Mouse (Mus musculus) thymus, adult 2 months (tissue): ENCODE data around the gene Fn3krp. TPM values are rescaled to one million over a fixed set of nuclear protein-coding genes. Genes with fewer than 3 reads are reported as not detected.
A peak's percentile ranks its signal among the peaks of the same experiment; 100 is the strongest.

Source experiments
- DNase-seq: peaks from one replicate; pipeline ENCODE4 v3.0.0; 2021
- H3K27ac ChIP-seq: fragments of 200-500 bp; 2 replicates; pipeline ENCODE4 v1.5.1; 2012; ENCODE audit warnings: low read length, control low read depth; ENCODE audit not compliant: control insufficient read depth, insufficient read depth
- H3K27me3 ChIP-seq: fragments of 200-500 bp; 2 replicates; pipeline ENCODE4 v1.6.1; 2012; ENCODE audit warnings: mild to moderate bottlenecking, low read length, moderate library complexity, mixed read lengths; ENCODE audit not compliant: control insufficient read depth, insufficient read depth
- H3K36me3 ChIP-seq: fragments of 200-500 bp; 2 replicates; pipeline ENCODE4 v1.6.1; 2012; ENCODE audit warnings: mild to moderate bottlenecking, low read length, moderate library complexity; ENCODE audit not compliant: control insufficient read depth, insufficient read depth
- H3K4me1 ChIP-seq: fragments of 200-500 bp; replicated peaks from 2 replicates; pipeline ENCODE4 v1.6.1; 2012; ENCODE audit warnings: low read length; ENCODE audit not compliant: control insufficient read depth, insufficient read depth
- H3K4me3 ChIP-seq: fragments of 200-500 bp; 2 replicates; pipeline ENCODE4 v1.5.1; 2012; ENCODE audit warnings: mild to moderate bottlenecking, low read length, control low read depth, moderate library complexity; ENCODE audit not compliant: control insufficient read depth, insufficient read depth
- CTCF ChIP-seq: fragments of 200-500 bp; IDR thresholded peaks from 2 replicates; pipeline ENCODE4 v1.5.1; 2012; ENCODE audit warnings: mild to moderate bottlenecking, control low read depth, low read length, moderate library complexity, borderline replicate concordance; ENCODE audit not compliant: control insufficient read depth, poor library complexity, insufficient read depth; ENCODE audit errors: extremely low read depth
- POLR2A ChIP-seq: fragments of 200-500 bp; IDR thresholded peaks from 2 replicates; pipeline ENCODE4 v1.6.1; 2012; ENCODE audit warnings: mild to moderate bottlenecking, low read length, control low read depth, moderate library complexity; ENCODE audit not compliant: control insufficient read depth, poor library complexity, insufficient read depth; ENCODE audit errors: extremely low read depth
- WGBS: fragments of 180-500 bp; shearing (Covaris S2); methylation state at CpG from one replicate; pipeline ENCODE4 v1.1.7; 2018; 5-methylcytosine and 5-hydroxymethylcytosine counted together
- polyA plus RNA-seq: library from polyadenylated mRNA; depleted of rRNA; stranded (reverse); fragments of >200 nt; gene quantifications from 2 replicates; pipeline ENCODE4 v1.2.3, GENCODE M21; 2012

Gene Fn3krp
- polyA plus RNA-seq, 1 experiment, result 7.6 TPM

GRCm38 (mm10) chr11:121441653-121442052 lies 20.5 kb downstream of the Fn3krp start:
- Histone ChIP-seq H3K36me3 (no peaks in the 10 kb centered on the region), H3K4me1 (peaks cover 6% of the 10 kb centered on the region), H3K27me3 (no peaks in the 10 kb centered on the region), H3K27ac (no peak overlapping the region), H3K4me3 (no peak overlapping the region)
- TF ChIP-seq POLR2A (no peak), CTCF (no peak)
- no peak for DNase-seq
- 95% methylated on average over 4 of the region's 4 CpGs for WGBS

- H3K27ac ChIP-seq, result no peak overlapping the region
- no peak overlapping the region for H3K4me3 ChIP-seq
- H3K27me3 ChIP-seq, result no peaks in the 10 kb centered on the region
- DNase-seq, result no peak
- no peaks in the 10 kb centered on the region for H3K36me3 ChIP-seq
- peaks cover 6% of the 10 kb centered on the region for H3K4me1 ChIP-seq
- no peak for TF ChIP-seq POLR2A
- TF ChIP-seq CTCF, result no peak
- WGBS, result 62% methylated on average over 2 of the region's 2 CpGs
Measured at GRCm38 (mm10) chr11:121442076-121442475, 20.9 kb downstream of the Fn3krp start.

- TF ChIP-seq CTCF (no peak), POLR2A (no peak)
- H3K4me1 ChIP-seq, result peaks cover 11% of the 10 kb centered on the region
- WGBS, result 48% methylated on average over 9 of the region's 9 CpGs
- H3K27ac ChIP-seq, result no peak overlapping the region
- DNase-seq, result no peak
- H3K27me3 ChIP-seq, result no peaks in the 10 kb centered on the region
- no peaks in the 10 kb centered on the region for H3K36me3 ChIP-seq
- H3K4me3 ChIP-seq, result peak overlapping the region; percentile 80
Measured at GRCm38 (mm10) chr11:121451216-121451726, 30.1 kb downstream of the Fn3krp start.

DNA sequence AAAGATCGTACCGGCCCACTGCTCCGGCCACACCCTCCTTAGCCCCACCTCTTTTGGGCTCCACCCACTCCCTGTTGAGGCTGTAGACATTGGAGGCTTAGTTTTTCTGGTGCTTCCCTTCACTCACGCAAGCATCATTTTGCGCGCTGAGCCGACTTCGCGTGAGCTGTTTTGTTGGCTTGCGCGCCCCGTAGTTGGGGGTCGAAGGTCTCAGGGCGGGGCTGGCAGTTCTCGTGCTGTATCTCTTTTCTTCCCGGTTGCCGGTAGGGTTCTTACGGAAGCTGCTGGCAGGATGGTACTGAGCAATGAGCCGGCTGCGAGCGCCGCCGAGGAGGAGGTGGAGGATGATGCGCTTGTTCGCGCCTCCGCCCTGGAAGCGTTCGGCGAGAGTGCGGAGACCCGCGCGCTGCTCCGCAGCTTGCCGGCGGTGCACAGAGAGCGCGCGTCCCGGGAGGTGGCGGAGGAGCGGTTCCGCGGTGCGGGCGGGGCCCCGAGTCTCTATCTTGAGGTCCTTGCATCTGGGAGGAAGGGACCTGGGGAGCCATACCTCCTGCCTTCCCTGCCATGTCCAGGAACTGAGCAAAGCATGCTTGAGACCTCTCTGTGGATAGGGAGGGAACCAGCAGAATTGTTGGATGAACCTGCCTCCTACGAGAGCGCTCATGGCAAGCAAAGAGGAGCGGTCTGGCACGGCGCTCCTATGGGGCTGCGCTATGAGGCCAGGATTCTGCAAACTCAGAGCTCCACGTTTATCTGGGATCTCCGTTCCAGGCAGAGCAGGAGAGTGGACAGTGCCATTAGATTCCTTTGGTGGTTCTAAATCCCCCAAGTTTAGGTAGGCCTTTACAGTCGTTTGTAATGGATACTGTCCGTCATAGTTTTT lies 30.8 kb downstream of the Fn3krp start, which contains the start of gene Tbcd:
Tbcd (plus strand) TSS at position 197 of the 883 bp plus-strand sequence.
- peaks cover 11% of the 10 kb centered on the region for H3K4me1 ChIP-seq
- H3K27me3 ChIP-seq, result no peaks in the 10 kb centered on the region
- peak within 1 kb of the TSS; percentile 80 for H3K4me3 ChIP-seq
- H3K27ac ChIP-seq, result no peak within 1 kb of the TSS
- peaks cover under 1% of the 10 kb centered on the region; the same call in 1 of the 2 replicates for H3K36me3 ChIP-seq
- under 1% methylated on average over 58 of the region's 58 CpGs for WGBS
- TF ChIP-seq POLR2A (peak; percentile 66), CTCF (peak; percentile 62; the same call in 1 of the 2 replicates)
- peak; percentile 97 for DNase-seq

DNA sequence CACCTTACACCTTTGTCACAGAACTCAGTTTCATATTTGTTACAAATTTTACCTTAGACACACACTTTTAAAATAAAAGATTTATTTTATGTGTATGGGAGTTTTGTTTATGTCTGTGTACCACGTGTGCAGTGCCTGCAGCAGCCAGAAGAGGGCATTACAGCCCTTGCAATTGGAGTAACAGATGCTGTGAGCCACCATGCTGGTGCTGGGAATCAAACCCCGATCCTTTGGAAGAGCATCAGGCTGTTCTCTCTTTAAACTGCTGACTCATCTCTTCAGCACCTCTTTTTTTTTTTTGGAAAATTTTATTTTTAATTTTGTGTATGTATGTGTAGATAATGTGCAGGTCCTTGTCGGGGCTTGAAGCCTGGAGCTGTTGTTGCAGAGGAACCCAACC lies 36.7 kb downstream of the Fn3krp start:
- Histone ChIP-seq H3K27ac (no peak overlapping the region), H3K36me3 (peaks cover 33% of the 10 kb centered on the region; the same call in 1 of the 2 replicates), H3K4me1 (peaks cover 3% of the 10 kb centered on the region), H3K4me3 (no peak overlapping the region), H3K27me3 (no peaks in the 10 kb centered on the region)
- WGBS, result 94% methylated on average over 3 of the region's 3 CpGs
- no peak for DNase-seq
- TF ChIP-seq POLR2A, result no peak
- no peak for TF ChIP-seq CTCF

GRCm38 (mm10) chr11:121467408-121467807 lies 46.2 kb downstream of the Fn3krp start:
- H3K27ac ChIP-seq, result no peak overlapping the region
- TF ChIP-seq CTCF (no peak), POLR2A (no peak)
- no peak overlapping the region for H3K4me3 ChIP-seq
- DNase-seq, result no peak
- no peaks in the 10 kb centered on the region for H3K4me1 ChIP-seq
- no peaks in the 10 kb centered on the region for H3K27me3 ChIP-seq
- peaks cover 18% of the 10 kb centered on the region for H3K36me3 ChIP-seq
- 97% methylated on average over 6 of the region's 6 CpGs for WGBS
